Mouse (Mus musculus) central nervous system, embryonic 14 days (tissue): ENCODE results near the gene Rbm28. TPM values are rescaled to one million over a fixed set of nuclear protein-coding genes. Genes with fewer than 3 reads are reported as not detected.

Experiments used
- polyA plus RNA-seq: library from polyadenylated mRNA; depleted of rRNA; stranded (reverse); fragments of >200 nt; gene quantifications from 2 replicates; pipeline ENCODE4 v1.2.3, GENCODE M21; 2012; rRNA removed

The Rbm28 gene
- 76.3 and 83.3 TPM in 2 replicates for polyA plus RNA-seq

DNA sequence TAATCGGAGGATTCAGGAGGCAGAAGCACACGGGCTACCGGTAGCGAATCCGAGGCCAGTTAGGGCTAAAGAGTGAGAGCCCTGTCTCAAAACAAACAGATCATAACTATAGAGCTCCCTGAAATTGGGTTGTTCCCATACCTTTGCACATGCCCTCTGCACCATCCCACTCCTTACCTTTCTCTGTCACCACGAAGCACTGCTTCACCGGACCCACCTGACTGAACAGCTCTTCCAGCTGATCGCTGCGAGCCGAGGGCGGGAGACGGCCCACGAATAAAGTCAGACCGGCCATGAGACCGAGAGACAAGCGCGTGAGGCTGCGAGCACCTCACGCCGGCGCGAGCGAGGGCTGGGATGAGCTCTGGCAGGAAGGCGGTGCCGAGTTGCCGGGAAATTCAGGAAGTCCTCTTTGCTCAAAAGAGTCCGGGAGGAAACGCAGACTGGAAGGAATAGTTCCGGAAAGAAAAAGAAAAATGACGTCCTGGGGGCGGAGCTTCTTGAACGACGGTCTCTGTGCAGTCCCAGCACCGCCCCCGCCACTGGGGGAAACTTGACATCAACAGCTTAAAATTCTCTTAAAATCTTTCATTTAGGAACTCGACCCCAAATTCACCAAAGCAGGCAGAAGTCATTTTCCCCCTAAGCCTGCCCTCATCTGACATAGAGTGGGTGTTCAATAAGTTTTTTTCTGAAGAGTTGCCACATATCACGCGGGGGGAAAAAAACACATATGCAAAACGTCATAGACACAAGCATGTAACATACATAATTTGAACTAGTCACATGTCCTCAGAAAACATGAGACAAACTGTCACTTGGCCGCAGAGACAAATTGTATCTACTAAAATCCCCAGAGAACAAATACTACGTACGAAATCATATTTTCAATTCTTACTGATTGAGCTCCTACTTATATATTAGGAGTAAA lies at the start of gene Rbm28:
TSS of gene Rbm28 (minus strand) at position 693 of the 931 bp plus-strand sequence.

DNA sequence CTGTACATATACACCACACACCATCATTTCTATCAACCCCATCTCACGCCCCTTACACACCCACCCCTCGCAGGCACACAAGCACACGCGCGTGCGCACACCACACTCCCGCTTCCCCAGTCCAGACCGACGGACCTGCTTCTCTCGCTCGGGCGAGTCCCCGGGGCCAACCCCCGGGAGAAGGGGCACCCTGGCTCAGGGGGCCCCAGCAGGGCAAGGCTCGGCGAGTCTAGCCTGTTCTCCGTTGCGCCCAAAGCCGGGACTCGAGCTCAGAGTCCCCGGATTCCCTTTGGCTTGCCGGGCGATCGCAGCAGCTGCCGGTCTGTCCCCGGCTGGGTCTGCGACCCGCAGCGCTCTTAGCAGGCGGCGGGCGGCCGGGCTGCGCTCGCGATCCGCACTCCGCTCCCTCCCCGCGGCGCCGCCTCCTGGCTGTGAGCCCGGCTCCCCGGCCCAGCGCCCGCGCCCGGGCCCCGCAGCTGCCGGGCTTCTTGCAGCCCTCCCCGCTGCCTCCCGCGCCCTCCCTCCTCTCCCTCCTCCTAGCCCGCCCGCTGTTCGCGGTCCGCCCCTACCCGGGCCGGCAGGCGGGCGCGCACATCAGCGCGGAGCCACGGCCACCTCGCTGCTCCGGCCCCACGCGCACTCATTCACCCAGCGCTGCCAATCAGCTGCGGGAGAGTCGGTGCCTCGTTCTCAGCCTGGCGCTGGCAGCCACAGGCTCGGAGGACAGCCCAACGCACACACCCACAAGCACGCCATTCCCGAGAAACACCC lies 14.3 kb upstream of the Rbm28 start, which contains the start of gene Prrt4:
TSS of gene Prrt4 (minus strand) at position 697 of the 771 bp plus-strand sequence.

Other genes with a start within 250 kb of the Rbm28 start
- gene Lep, start 104.8 kb downstream of the Rbm28 start, polyA plus RNA-seq, result not detected in 2 replicates
- 6.1 and 6.6 TPM in 2 replicates for gene Prrt4, start 14.6 kb upstream of the Rbm28 start, polyA plus RNA-seq
- gene Impdh1, start 51.4 kb upstream of the Rbm28 start, polyA plus RNA-seq, result 48.2 and 52.4 TPM in 2 replicates
- gene Hilpda, start 107.5 kb upstream of the Rbm28 start, polyA plus RNA-seq, result 30.9 and 31.6 TPM in 2 replicates
- 1.6 and 2.6 TPM in 2 replicates for gene Fam71f2, start 114.6 kb upstream of the Rbm28 start, polyA plus RNA-seq
- 0.10 TPM in 1 of 2 replicates, not detected in the other for gene Fam71f1, start 154.1 kb upstream of the Rbm28 start, polyA plus RNA-seq
- gene Calu, start 183.1 kb upstream of the Rbm28 start, polyA plus RNA-seq, result 124 and 173 TPM in 2 replicates
- gene Opn1sw, start 223.5 kb upstream of the Rbm28 start, polyA plus RNA-seq, result 0.28 and 0.85 TPM in 2 replicates
- 54.3 and 55.3 TPM in 2 replicates for gene Ccdc136, start 231.3 kb upstream of the Rbm28 start, polyA plus RNA-seq